Mouse (Mus musculus) c-Kit-positive CD71-positive TER-119-negative erythroid progenitor cells, embryonic 14.5 days (primary cell): ENCODE measurements around the gene Lmtk3.

ENCODE experiments used
- DNase-seq: peaks from one replicate; pipeline ENCODE4 v3.0.0-alpha.2; 2013; ENCODE audit warnings: low read depth

Gene Lmtk3

DNA sequence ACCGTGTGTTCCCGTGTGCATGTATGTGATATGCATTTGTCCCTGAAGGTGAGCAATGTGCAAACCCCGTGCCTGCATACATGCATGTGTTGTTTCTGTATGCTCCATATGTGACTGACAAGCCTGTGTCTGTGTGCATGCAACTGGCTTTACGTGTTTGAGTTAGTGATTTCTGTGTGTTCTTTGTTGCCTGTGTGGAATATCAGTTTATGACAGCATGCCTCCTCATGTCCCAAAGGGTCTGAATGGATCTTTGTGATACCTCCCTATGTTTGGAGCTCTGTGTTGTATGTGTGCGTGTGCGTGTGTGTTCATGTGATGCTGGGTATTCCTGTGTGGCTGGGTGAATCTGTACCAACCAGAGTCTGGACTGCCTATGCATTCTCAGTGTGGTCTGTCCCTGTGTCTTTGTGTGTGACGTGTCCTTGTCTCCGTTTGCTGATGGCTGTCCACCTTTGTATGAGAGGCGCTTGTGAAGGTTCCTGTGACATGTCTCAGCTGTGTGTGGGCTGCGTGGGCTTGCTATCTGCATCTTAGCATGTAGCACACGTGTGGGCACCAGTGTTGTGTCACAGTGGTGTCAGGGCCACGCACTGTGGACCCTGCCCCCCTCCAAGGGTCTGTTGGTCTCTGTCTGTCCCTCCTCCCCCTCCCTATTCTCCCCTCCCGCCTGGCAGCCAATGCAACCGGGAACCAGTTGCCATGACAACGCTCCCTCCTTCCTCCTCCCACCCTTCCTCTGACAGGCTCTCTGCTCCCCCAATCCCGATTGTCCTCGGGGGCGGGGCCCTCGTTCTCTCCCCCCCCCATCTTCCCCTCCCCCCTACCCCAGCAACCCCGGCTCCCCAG is 1.2 kb downstream of the Lmtk3 start, which contains the start of gene Sult2b1:
Sult2b1 (minus strand) TSS at position 146 of the 849 bp plus-strand sequence.
- DNase-seq = no peak

GRCm38 (mm10) chr7:45785388-45786135 is 2.0 kb downstream of the Lmtk3 start:
- DNase-seq = no peak

GRCm38 (mm10) chr7:45786136-45786578 is 2.6 kb downstream of the Lmtk3 start:
- no peak for DNase-seq

DNA sequence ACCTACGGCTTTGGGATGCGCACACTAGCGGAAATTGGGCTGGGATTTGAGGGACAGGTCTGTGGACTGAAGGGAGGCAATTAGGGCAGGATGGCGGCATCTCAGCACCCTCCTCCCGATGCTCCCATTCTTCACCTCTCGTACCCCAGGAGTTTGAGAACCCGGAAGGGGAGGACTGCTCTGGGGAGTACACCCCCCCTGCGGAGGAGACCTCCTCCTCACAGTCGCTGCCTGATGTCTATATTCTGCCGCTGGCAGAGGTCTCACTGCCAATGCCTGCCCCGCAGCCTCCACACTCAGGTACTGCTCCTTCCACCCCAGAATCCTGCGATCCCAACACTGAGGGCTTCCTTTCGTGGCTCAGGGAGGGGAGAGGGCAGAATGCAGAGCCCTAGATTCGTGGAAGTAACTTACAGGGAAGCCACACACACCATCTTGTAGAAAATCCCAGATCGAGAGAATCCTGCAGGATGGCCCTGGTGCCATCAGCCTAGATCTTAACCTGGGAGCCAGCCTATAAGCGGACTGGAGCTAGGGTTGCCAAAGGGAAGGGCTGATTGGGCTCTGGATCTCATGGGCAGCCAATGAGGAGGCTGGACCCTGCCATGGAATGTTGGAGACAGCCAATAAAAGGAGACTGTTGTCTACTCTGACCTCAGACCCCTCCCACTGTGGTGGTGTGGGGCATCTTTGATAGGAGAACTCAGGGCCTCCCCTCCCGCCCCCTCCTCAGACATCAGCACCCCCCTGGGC is 3.3 kb downstream of the Lmtk3 start:
- DNase-seq = no peak

- no peak for DNase-seq
Measured at GRCm38 (mm10) chr7:45787642-45788041, 4.1 kb downstream of the Lmtk3 start.

- DNase-seq = no peak
Measured at GRCm38 (mm10) chr7:45790721-45791120, 7.2 kb downstream of the Lmtk3 start.

DNA sequence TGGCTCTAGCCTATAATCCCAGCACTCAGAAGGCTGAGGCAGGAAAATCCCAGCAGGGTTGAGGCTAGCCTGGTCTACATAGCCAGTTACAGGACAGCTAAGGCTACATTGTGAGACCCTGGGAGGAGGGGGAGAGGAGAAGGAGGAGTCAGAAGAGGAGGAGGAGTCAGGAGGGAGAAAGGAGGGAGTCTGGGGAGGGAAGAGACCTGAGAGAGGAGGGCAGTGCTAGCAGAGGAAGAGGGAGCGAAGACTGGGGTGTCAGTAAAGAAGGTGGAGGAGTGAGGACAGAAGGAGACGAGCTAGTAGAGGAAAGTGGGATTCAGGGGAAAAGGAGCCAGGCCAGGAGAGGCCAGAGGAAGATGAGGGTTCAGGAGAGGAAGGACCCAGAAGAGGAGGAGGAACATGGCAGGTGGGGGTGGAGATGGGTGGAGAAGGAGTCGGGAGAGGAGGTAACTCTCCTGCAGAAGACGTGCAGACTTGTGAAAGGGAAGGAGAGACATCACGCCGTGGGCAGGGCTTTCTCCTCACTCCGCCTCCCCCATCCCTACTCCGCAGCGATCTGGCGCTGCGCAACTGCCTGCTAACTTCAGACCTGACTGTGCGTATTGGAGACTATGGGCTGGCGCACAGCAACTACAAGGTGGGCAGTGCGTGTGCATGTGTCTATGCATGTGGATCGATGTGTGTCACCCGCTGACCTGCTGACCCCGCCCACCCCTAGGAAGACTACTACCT is 8.4 kb downstream of the Lmtk3 start:
- DNase-seq = no peak

DNA sequence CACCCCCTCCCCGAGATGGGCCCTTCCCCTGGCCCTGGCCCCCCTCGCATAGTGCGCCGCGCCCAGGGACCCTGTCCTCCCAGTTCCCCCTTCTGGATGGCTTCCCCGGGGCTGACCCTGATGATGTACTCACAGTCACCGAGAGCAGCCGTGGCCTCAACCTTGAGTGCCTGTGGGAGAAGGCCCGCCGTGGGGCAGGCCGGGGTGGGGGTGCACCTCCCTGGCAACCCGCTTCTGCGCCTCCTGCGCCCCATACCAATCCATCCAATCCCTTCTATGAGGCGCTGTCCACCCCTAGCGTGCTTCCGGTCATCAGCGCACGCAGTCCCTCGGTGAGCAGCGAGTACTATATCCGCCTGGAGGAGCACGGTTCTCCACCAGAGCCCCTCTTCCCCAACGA is 9.7 kb downstream of the Lmtk3 start:
- no peak for DNase-seq

- no peak for DNase-seq
Measured at GRCm38 (mm10) chr7:45793969-45794585, 10.5 kb downstream of the Lmtk3 start.

DNA sequence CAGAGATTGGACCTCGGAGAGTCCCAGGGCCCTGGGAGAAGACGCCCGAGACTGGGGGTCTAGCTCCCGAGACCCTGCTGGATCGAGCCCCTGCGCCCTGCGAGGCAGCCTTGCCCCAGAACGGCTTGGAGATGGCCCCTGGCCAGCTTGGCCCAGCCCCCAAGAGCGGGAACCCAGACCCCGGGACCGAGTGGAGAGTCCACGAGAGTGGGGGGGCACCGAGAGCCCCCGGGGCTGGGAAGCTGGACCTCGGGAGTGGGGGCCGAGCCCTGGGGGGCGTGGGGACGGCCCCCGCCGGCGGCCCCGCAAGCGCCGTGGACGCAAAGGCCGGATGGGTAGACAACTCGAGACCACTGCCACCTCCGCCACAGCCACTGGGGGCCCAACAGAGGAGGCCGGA is 11.4 kb downstream of the Lmtk3 start:
- no peak for DNase-seq

DNA sequence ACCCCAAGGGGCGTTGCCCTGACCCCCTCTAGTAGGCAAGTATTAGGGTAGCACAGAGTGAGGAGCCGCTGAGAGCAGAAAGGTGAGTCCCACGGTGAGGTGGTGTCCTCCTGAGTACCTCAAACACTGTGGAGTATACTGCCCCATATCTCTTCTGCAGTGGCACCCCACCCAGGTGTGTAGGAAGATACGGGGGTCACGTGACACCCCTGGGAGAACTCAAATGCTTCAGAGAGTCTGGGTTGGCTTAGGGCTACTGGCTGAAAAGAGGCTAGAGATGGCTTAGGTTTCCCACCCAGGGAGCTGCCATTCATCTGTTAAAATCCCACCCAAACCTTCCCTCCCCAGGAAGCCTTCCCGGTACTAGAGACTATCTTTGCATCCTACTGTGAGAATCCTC is 13.4 kb downstream of the Lmtk3 start:
- peak; percentile 71 for DNase-seq

DNA sequence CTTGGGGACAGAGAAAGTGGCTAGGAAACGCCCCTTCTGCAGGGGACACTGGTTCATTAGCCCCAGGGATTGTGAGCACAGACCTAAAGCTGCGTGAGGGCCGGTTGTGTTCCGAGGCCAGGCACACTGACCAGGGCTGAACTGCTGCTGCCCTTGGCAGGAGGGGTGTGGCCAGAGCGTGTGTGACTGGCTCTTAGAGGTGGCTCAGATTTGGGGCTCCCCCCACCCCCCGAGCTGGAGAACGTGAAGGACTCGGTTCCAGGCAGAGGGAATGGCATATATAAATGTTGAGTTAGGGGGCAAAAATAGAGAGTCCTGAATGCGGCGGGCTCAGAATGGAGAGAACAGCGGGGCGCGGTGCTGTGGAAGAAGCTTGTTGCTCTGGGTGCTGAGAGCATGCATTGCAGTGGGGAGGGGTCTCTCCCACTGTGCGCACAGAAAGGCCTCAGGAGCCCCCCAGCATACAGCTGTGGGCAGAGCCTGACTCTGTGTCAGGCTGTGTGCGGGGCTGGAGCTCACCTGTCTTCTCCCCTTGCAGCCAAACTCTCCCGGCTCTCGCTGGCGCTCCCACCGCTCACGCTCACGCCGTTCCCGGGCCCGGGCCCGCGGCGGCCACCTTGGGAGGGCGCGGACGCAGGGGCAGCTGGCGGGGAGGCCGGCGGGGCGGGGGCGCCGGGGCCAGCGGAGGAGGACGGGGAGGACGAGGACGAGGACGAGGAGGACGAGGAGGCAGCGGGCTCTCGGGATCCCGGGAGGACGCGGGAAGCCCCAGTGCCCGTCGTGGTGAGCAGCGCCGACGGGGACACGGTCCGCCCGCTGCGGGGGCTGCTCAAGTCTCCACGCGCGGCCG is 14.3 kb downstream of the Lmtk3 start:
- no peak for DNase-seq

- no peak for DNase-seq
Measured at GRCm38 (mm10) chr7:45798511-45798836, 14.9 kb downstream of the Lmtk3 start.

DNA sequence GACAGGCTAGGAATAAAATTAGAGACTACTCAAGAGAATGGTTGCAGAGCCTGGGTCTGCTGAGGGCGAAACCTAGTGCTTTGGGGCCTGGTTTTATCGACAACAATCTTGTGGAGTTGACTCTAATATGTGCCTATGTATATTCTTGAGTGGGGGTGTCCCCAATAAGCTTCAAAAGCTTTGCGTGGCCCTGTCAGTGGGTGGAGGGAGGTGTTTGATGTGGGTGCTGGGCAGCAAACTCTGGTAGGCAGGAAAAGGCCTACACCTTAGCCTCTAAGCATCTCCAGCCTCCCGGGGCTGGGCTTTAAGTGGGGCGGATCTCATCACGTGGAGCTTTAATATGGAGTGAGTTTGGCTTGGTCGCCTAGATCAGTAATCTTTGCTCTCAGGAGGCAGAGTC is 15.4 kb downstream of the Lmtk3 start:
- DNase-seq = no peak

- DNase-seq = no peak
Measured at GRCm38 (mm10) chr7:45800001-45800400, 16.5 kb downstream of the Lmtk3 start.

DNA sequence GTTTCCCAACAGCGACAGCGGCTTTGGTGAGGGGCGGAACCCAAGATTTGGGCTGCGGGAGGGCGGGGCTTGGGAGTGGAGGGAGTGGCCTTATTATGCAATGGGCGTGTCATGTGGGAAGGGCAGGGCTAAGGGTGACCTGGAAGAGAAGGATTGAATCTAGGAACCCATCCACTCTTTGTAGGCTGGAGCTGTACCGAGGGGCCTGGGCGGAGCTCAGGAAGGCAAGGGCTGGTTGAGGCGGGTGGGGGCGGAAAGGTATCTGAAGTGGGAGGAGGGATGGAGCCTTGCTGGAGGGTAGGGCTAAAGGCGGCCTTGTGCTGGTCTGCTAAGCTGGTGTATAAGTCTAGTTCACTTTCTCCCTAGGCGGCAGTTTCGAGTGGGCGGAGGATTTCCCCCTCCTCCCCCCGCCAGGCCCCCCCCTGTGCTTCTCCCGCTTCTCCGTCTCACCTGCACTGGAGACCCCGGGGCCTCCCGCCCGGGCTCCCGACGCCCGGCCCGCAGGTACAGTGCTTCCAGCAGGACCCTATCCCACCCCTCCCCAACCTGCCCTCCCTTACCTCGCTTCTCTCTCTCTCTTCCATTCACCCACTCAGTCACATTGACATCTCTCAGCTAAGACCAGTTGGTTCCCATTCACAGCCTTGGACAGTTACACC is 17.1 kb downstream of the Lmtk3 start:
- DNase-seq = peak; percentile 62

- DNase-seq = peak; percentile 85
Measured at GRCm38 (mm10) chr7:45801348-45801747, 17.8 kb downstream of the Lmtk3 start.

DNA sequence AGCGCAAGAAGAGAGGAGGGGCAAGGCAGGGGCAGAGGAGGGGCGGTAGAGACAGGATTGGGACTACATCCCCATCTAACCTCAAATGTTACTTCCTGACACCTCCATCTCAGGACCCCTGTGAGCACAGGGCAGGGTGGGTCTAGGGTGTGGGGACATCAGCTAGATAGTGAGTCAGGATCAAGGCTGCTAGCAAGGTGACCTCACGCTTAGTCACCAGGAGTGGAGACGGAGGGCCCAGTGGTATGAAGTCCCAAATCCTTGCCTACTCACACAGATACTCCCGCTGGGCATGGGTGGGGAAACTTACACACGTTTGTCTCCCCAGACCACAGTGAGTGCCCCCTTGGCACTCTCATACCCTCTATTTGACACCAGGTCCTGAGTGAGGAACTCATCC is 19.0 kb downstream of the Lmtk3 start:
- no peak for DNase-seq

- DNase-seq = no peak
Measured at GRCm38 (mm10) chr7:45805941-45806340, 22.4 kb downstream of the Lmtk3 start.

DNA sequence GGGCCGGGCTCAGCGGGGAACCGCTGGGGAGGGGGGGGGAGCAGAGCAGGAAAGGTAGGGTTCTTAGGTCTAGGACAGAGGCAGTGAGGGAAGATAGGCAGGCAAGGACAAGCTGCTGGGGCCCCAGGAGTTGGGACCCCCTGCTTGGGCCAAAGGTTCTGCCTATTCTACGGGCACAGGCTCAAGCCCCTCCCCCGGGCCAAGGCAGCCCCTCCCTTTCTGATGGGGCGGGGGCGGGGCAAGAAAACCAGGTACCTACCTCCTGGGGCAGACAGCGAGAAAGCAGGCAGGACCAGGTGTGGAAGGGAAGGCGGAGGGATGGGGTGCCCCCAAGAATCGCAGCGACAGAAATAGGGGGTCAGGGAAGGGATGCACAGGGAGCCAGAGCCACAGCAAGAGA is 24.9 kb downstream of the Lmtk3 start:
- DNase-seq = no peak
